Mouse (Mus musculus) adrenal gland, adult (tissue): ENCODE measurements at regions not wholly inside any gene's neighbourhood (a gene's known extent, or its start where the extent isn't known, plus 50 kb on each side); places are given as distances from the start of the nearest gene placed in this dataset.

Experiments used
- DNase-seq, 2 experiments: peaks; one replicate each; pipeline ENCODE4 v3.0.0; 2022 to 2023; ENCODE audit warnings: low spot score in 1 of 2; ENCODE audit not compliant: inconsistent age in 2 of 2

GRCm38 (mm10) chr6:88964071-88964470, 62.0 kb downstream of the Tpra1 start:
- no peak for DNase-seq

GRCm38 (mm10) chr6:88964911-88965310, 62.9 kb downstream of the Tpra1 start:
- no peak for DNase-seq

GRCm38 (mm10) chr6:88965361-88966226, 63.5 kb downstream of the Tpra1 start:
- no peak for DNase-seq

GRCm38 (mm10) chr6:88966501-88966900, 64.5 kb downstream of the Tpra1 start:
- peak in 1 of 2 experiments; percentile 34 for DNase-seq

- DNase-seq = no peak
These were observed 66.8 kb downstream of the Tpra1 start for GRCm38 (mm10) chr6:88968842-88969241.

GRCm38 (mm10) chr6:88971729-88972128, 69.7 kb downstream of the Tpra1 start:
- peak; percentile 91 for DNase-seq

GRCm38 (mm10) chr6:88974457-88974856, 72.4 kb downstream of the Tpra1 start:
- DNase-seq = no peak

- no peak for DNase-seq
These were observed 74.5 kb downstream of the Tpra1 start for GRCm38 (mm10) chr6:88976581-88976980.

- peak in 1 of 2 experiments; percentile 15 for DNase-seq
These were observed 74.9 kb downstream of the Tpra1 start for GRCm38 (mm10) chr6:88976994-88977393.

- no peak for DNase-seq
These were observed 76.9 kb downstream of the Tpra1 start for GRCm38 (mm10) chr6:88978970-88979369.

- DNase-seq = peak; percentile 64 to 84
These were observed 78.1 kb downstream of the Tpra1 start for GRCm38 (mm10) chr6:88980112-88980511.

- no peak for DNase-seq
These were observed 79.5 kb downstream of the Tpra1 start for GRCm38 (mm10) chr6:88981544-88981943.

GRCm38 (mm10) chr6:88984170-88984569, 82.1 kb downstream of the Tpra1 start:
- no peak for DNase-seq

- no peak for DNase-seq
These were observed 82.8 kb downstream of the Tpra1 start for GRCm38 (mm10) chr6:88984863-88985262.

GRCm38 (mm10) chr6:88988551-88988950, 86.5 kb downstream of the Tpra1 start:
- no peak for DNase-seq

- DNase-seq = no peak
These were observed 87.7 kb downstream of the Tpra1 start for GRCm38 (mm10) chr6:88989617-88990299.

GRCm38 (mm10) chr6:88990300-88990685, 88.2 kb downstream of the Tpra1 start:
- peak in 1 of 2 experiments; percentile 59 for DNase-seq

- no peak for DNase-seq
These were observed 93.0 kb downstream of the Tpra1 start for GRCm38 (mm10) chr6:88995077-88995476.

- DNase-seq = no peak
These were observed 97.1 kb downstream of the Tpra1 start for GRCm38 (mm10) chr6:88998927-88999722.

GRCm38 (mm10) chr6:89000359-89000758, 98.3 kb downstream of the Tpra1 start:
- peak in 1 of 2 experiments; percentile 45 for DNase-seq

- DNase-seq = no peak
These were observed 101.3 kb downstream of the Tpra1 start for GRCm38 (mm10) chr6:89003197-89003923.
